In genomic region chr1:134433473-134433872, GRCm38 (mm10) we compare ENCODE assay signal across 31 mouse cellular contexts. TPM values are rescaled to one million over a fixed set of nuclear protein-coding genes. Genes with fewer than 3 reads are reported as not detected.
DNase-seq lines count a peak whose midpoint lies in the region; ATAC-seq and TF ChIP-seq lines count a peak whose summit lies in the region.
"Had no signal": no experiment of that assay in that cellular context is flagged by ENCODE, and none has a peak within 500 bp of the region (broad histone marks: within the 10 kb centered on the region; RNA-seq: fewer than 3 reads in every experiment).

No protein-coding gene starts in this region.

- peaks cover 42% of the 10 kb centered on the region for H3K4me1 ChIP-seq in liver, embryonic 15.5 days (replicated peaks)
- no peaks in the 10 kb centered on the region for H3K4me1 ChIP-seq in liver, postnatal 0 days (ENCODE audit: insufficient read depth)
- peaks cover 2% of the 10 kb centered on the region for H3K4me1 ChIP-seq in ES-Bruce4 (ENCODE audit: control insufficient read depth, insufficient read depth, low read length)
- H3K4me1 ChIP-seq: embryonic facial prominence, embryonic 10.5 days; embryonic facial prominence, embryonic 13.5 days; forebrain, embryonic 12.5 days; forebrain, embryonic 15.5 days; heart, embryonic 10.5 days; heart, embryonic 13.5 days; hindbrain, embryonic 12.5 days; hindbrain, embryonic 15.5 days had no signal

- no peak overlapping the region for H3K4me3 ChIP-seq in liver, embryonic 15.5 days (replicated peaks)
- H3K4me3 ChIP-seq in liver, postnatal 0 days (ENCODE audit: low read depth, low read length): no peak overlapping the region
- no peak overlapping the region for H3K4me3 ChIP-seq in ES-Bruce4 (ENCODE audit: low read depth, low read length)
- H3K4me3 ChIP-seq: embryonic facial prominence, embryonic 10.5 days; embryonic facial prominence, embryonic 13.5 days; erythroblast, embryonic 14.5 days; forebrain, embryonic 12.5 days; forebrain, embryonic 15.5 days; heart, adult 2 months; heart, embryonic 10.5 days; heart, embryonic 13.5 days; hindbrain, embryonic 12.5 days; hindbrain, embryonic 15.5 days had no signal

- WGBS in liver, embryonic 15.5 days (ENCODE audit: insufficient replicate concordance): 75% methylated on average over 4 of the region's 4 CpGs
- WGBS in liver, postnatal 0 days (ENCODE audit: insufficient replicate concordance): 83% methylated on average over 4 of the region's 4 CpGs

- H3K36me3 ChIP-seq in liver, embryonic 15.5 days (replicated peaks): peaks cover 58% of the 10 kb centered on the region
- H3K36me3 ChIP-seq in liver, postnatal 0 days (replicated peaks; ENCODE audit: insufficient read depth, low read length): peaks cover 50% of the 10 kb centered on the region
- peaks cover 20% of the 10 kb centered on the region for H3K36me3 ChIP-seq in ES-Bruce4 (ENCODE audit: control insufficient read depth, insufficient read depth, low read length, poor library complexity, severe bottlenecking)

- TF ChIP-seq EP300 in liver, postnatal 0 days (IDR thresholded peaks at IDR 0.05; ENCODE audit: low read depth): no peak
- no peak for TF ChIP-seq EP300 in ES-Bruce4 (IDR thresholded peaks at IDR 0.05; ENCODE audit: insufficient read depth, low read depth, low read length)

- H3K9ac ChIP-seq in liver, embryonic 15.5 days: no peak overlapping the region
- no peak overlapping the region for H3K9ac ChIP-seq in liver, postnatal 0 days (replicated peaks)
- no peak overlapping the region for H3K9ac ChIP-seq in ES-Bruce4 (ENCODE audit: low read depth, poor library complexity, severe bottlenecking)
- H3K9ac ChIP-seq: embryonic facial prominence, embryonic 13.5 days; forebrain, embryonic 12.5 days; forebrain, embryonic 15.5 days; heart, embryonic 13.5 days; hindbrain, embryonic 12.5 days; hindbrain, embryonic 15.5 days had no signal

- no peak for DNase-seq in liver, postnatal 0 days
- DNase-seq in NIH3T3 (ENCODE audit: low read depth): peak; percentile 31
- no peak for DNase-seq in spleen, postnatal 14 days (ENCODE audit: low spot score in 2 of 2)
- no peak for DNase-seq in T-cell, adult 2 months (ENCODE audit: low spot score)
- DNase-seq: adrenal gland, adult 2 months; adrenal gland, postnatal 25 days; cerebellum, adult 11-12 months; cerebellum, adult 8-10 months; cerebellum, postnatal 10 days; cerebellum, postnatal 36 days; embryo, embryonic 11 days; gastrocnemius, postnatal 36 days; heart, adult 2 months; heart, postnatal 14 days had no signal

- 0 out of 2 replicates have a peak overlapping the region, but pooled peaks have one; percentile 10 for H3K27ac ChIP-seq in liver, embryonic 15.5 days (replicated peaks)
- no peak overlapping the region for H3K27ac ChIP-seq in liver, postnatal 0 days (ENCODE audit: low read depth)
- H3K27ac ChIP-seq in ES-Bruce4 (ENCODE audit: insufficient read depth, low read length): peak overlapping the region; percentile 74
- H3K27ac ChIP-seq: embryonic facial prominence, embryonic 10.5 days; embryonic facial prominence, embryonic 13.5 days; forebrain, embryonic 12.5 days; forebrain, embryonic 15.5 days; heart, adult 2 months; heart, embryonic 10.5 days; heart, embryonic 13.5 days; hindbrain, embryonic 12.5 days; hindbrain, embryonic 15.5 days had no signal

- no peaks in the 10 kb centered on the region for H3K27me3 ChIP-seq in liver, embryonic 15.5 days
- H3K27me3 ChIP-seq in liver, postnatal 0 days (ENCODE audit: insufficient read depth, low read length): no peaks in the 10 kb centered on the region
- no peaks in the 10 kb centered on the region for H3K27me3 ChIP-seq in ES-Bruce4 (ENCODE audit: control insufficient read depth, insufficient read depth, low read length, poor library complexity, severe bottlenecking)
- H3K27me3 ChIP-seq: embryonic facial prominence, embryonic 13.5 days; forebrain, embryonic 12.5 days; forebrain, embryonic 15.5 days; heart, embryonic 13.5 days; hindbrain, embryonic 12.5 days; hindbrain, embryonic 15.5 days had no signal

- no peak for TF ChIP-seq CTCF in liver, postnatal 0 days (IDR thresholded peaks at IDR 0.05; ENCODE audit: low read depth)
- TF ChIP-seq CTCF in ES-Bruce4 (IDR thresholded peaks at IDR 0.05; ENCODE audit: low read depth, low read length): no peak

- no peak overlapping the region for H3K4me2 ChIP-seq in liver, embryonic 15.5 days
- no peak overlapping the region for H3K4me2 ChIP-seq in liver, postnatal 0 days (ENCODE audit: low read depth, low read length)
- H3K4me2 ChIP-seq: embryonic facial prominence, embryonic 13.5 days; forebrain, embryonic 12.5 days; forebrain, embryonic 15.5 days; heart, embryonic 13.5 days; hindbrain, embryonic 12.5 days; hindbrain, embryonic 15.5 days had no signal

- no peak for TF ChIP-seq POLR2A in ES-Bruce4 (IDR thresholded peaks at IDR 0.05; ENCODE audit: insufficient read depth, low read length)

- no peak for ATAC-seq in liver, embryonic 15.5 days (ENCODE audit: insufficient read depth)
- ATAC-seq in liver, postnatal 0 days: no peak
- ATAC-seq: CD4-positive, CD25-positive, alpha-beta regulatory T cell, adult 4 months; forebrain, embryonic 15.5 days had no signal

- no peaks in the 10 kb centered on the region for H3K9me3 ChIP-seq in liver, embryonic 15.5 days (replicated peaks)
- no peaks in the 10 kb centered on the region for H3K9me3 ChIP-seq in liver, postnatal 0 days (ENCODE audit: low read length)
- no peaks in the 10 kb centered on the region for H3K9me3 ChIP-seq in ES-Bruce4 (replicated peaks; ENCODE audit: control insufficient read depth, insufficient read depth, low read length, poor library complexity, severe bottlenecking)
- H3K9me3 ChIP-seq: embryonic facial prominence, embryonic 10.5 days; embryonic facial prominence, embryonic 13.5 days; forebrain, embryonic 12.5 days; forebrain, embryonic 15.5 days; heart, embryonic 10.5 days; heart, embryonic 13.5 days; hindbrain, embryonic 12.5 days; hindbrain, embryonic 15.5 days had no signal

RNA-seq across cellular contexts. Expression of gene Adipor1, which starts 18.3 kb away (rescaled TPM):
- 162 and 178 TPM in 2 replicates for polyA plus RNA-seq in liver, embryonic 15.5 days (2015; fragmentation: Nextera tagmentation; extraction: Ambion mirVana)
- polyA plus RNA-seq in liver, postnatal 0 days (2015; fragmentation: Nextera tagmentation; extraction: Ambion mirVana): 93.5 and 98.9 TPM in 2 replicates
- 118 and 119 TPM in 2 replicates for polyA plus RNA-seq in ES-Bruce4 (2011; ENCODE audit: insufficient read depth, insufficient read length, low read depth, missing spikeins)

RNA-seq across cellular contexts. Expression of gene Klhl12, which starts 21.9 kb away (rescaled TPM):
- 35.3 and 39.2 TPM in 2 replicates for polyA plus RNA-seq in liver, embryonic 15.5 days (2015; fragmentation: Nextera tagmentation; extraction: Ambion mirVana)
- polyA plus RNA-seq in liver, postnatal 0 days (2015; fragmentation: Nextera tagmentation; extraction: Ambion mirVana): 12.3 and 13.2 TPM in 2 replicates
- polyA plus RNA-seq in ES-Bruce4 (2011; ENCODE audit: insufficient read depth, insufficient read length, low read depth, missing spikeins): 42.9 and 46.5 TPM in 2 replicates

RNA-seq across cellular contexts. Expression of gene Cyb5r1, which starts 28.1 kb away (rescaled TPM):
- 17.3 and 17.4 TPM in 2 replicates for polyA plus RNA-seq in liver, embryonic 15.5 days (2015; fragmentation: Nextera tagmentation; extraction: Ambion mirVana)
- polyA plus RNA-seq in liver, postnatal 0 days (2015; fragmentation: Nextera tagmentation; extraction: Ambion mirVana): 7.7 and 8.2 TPM in 2 replicates
- 70.8 and 81.3 TPM in 2 replicates for polyA plus RNA-seq in ES-Bruce4 (2011; ENCODE audit: insufficient read depth, insufficient read length, low read depth, missing spikeins)

RNA-seq across cellular contexts. Expression of gene 4933406M09Rik, which starts 47.7 kb away (rescaled TPM):
- not detected in 2 replicates for polyA plus RNA-seq in liver, embryonic 15.5 days (2015; fragmentation: Nextera tagmentation; extraction: Ambion mirVana)
- polyA plus RNA-seq in liver, postnatal 0 days (2015; fragmentation: Nextera tagmentation; extraction: Ambion mirVana): not detected in 2 replicates
- polyA plus RNA-seq in ES-Bruce4 (2011; ENCODE audit: insufficient read depth, insufficient read length, low read depth, missing spikeins): not detected in 2 replicates
- polyA plus RNA-seq: adrenal gland, adult 2 months; brain, embryonic 14.5 days; C2C12; CD4-positive, CD25-positive, alpha-beta regulatory T cell, adult 4 months; cortical plate, adult 2 months; embryonic facial prominence, embryonic 10.5 days; embryonic facial prominence, embryonic 13.5 days; forebrain, embryonic 12.5 days; forebrain, embryonic 15.5 days; heart, adult 2 months; heart, embryonic 10.5 days; heart, embryonic 13.5 days; heart, embryonic 16.5 days; hindbrain, embryonic 12.5 days; hindbrain, embryonic 15.5 days; intestine, embryonic 14.5 days had no signal
